Mouse (Mus musculus) T-helper 1 cell (primary cell): ENCODE measurements around the gene Spock1.
"Not testable (repeated sequence)": the region's sequence is repeated elsewhere in the genome, so short reads cannot be mapped to it uniquely, and the experiment has no call there.

Experiments
- in situ Hi-C: fragments of 300-600 bp; cut with MboI, MseI; formaldehyde crosslinking; loops from one replicate; pipeline ENCODE4 v1.15.1; 2025; ENCODE audit warnings: high pct_unique_total_duplicates

The Spock1 gene

GRCm38 (mm10) chr13:57603226-57603625 lies 304.9 kb downstream of the Spock1 start:
- in situ Hi-C loops: no loop called here

GRCm38 (mm10) chr13:57595761-57596051 lies 312.4 kb downstream of the Spock1 start:
- in situ Hi-C loops: no loop called here

GRCm38 (mm10) chr13:57595032-57595760 lies 312.9 kb downstream of the Spock1 start:
- in situ Hi-C loops: no loop called here

- in situ Hi-C loops: not testable (repeated sequence)
Observed at GRCm38 (mm10) chr13:57589338-57589914, 318.7 kb downstream of the Spock1 start.

GRCm38 (mm10) chr13:57588558-57589273 lies 319.4 kb downstream of the Spock1 start:
- in situ Hi-C loops: no loop called here

- in situ Hi-C loops: no loop called here
Observed at GRCm38 (mm10) chr13:57585131-57585530, 323.0 kb downstream of the Spock1 start.

- in situ Hi-C loops: no loop called here
Observed at GRCm38 (mm10) chr13:57582314-57582976, 325.7 kb downstream of the Spock1 start.

- in situ Hi-C loops: no loop called here
Observed at GRCm38 (mm10) chr13:57577541-57578244, 330.4 kb downstream of the Spock1 start.

- in situ Hi-C loops: no loop called here
Observed at GRCm38 (mm10) chr13:57573501-57573900, 334.6 kb downstream of the Spock1 start.

- in situ Hi-C loops: no loop called here
Observed at GRCm38 (mm10) chr13:57568404-57568803, 339.7 kb downstream of the Spock1 start.

GRCm38 (mm10) chr13:57555186-57555585 lies 352.9 kb downstream of the Spock1 start:
- in situ Hi-C loops: no loop called here

- in situ Hi-C loops: no loop called here
Observed at GRCm38 (mm10) chr13:57549743-57550142, 358.4 kb downstream of the Spock1 start.

- in situ Hi-C loops: no loop called here
Observed at GRCm38 (mm10) chr13:57536988-57537547, 371.1 kb downstream of the Spock1 start.

GRCm38 (mm10) chr13:57534325-57534724 lies 373.8 kb downstream of the Spock1 start:
- in situ Hi-C loops: no loop called here

- in situ Hi-C loops: no loop called here
Observed at GRCm38 (mm10) chr13:57525946-57526345, 382.2 kb downstream of the Spock1 start.

- in situ Hi-C loops: no loop called here
Observed at GRCm38 (mm10) chr13:57524546-57524945, 383.6 kb downstream of the Spock1 start.

GRCm38 (mm10) chr13:57523366-57523765 lies 384.8 kb downstream of the Spock1 start:
- in situ Hi-C loops: no loop called here

- in situ Hi-C loops: no loop called here
Observed at GRCm38 (mm10) chr13:57522319-57522718, 385.8 kb downstream of the Spock1 start.

- in situ Hi-C loops: no loop called here
Observed at GRCm38 (mm10) chr13:57521152-57521551, 387.0 kb downstream of the Spock1 start.

GRCm38 (mm10) chr13:57519790-57520189 lies 388.3 kb downstream of the Spock1 start:
- in situ Hi-C loops: no loop called here

- in situ Hi-C loops: no loop called here
Observed at GRCm38 (mm10) chr13:57515737-57516136, 392.4 kb downstream of the Spock1 start.
